Mouse (Mus musculus): ENCODE measurements around the gene Cpsf2.
"Not testable (repeated sequence)": the region's sequence is repeated elsewhere in the genome, so short reads cannot be mapped to it uniquely, and the experiment has no call there.

Cpsf2 gene

GRCm38 (mm10) chr12:101975601-101976571 lies at the start of gene Cpsf2:
Gene Cpsf2, plus strand, starts transcription at chr12:101975988.
- peak; percentile 88 for DNase-seq (ENCODE audit: low spot score)

GRCm38 (mm10) chr12:101928423-101928822 lies 47.4 kb upstream of the Cpsf2 start:
- no peak for DNase-seq (ENCODE audit: low spot score)

GRCm38 (mm10) chr12:101935223-101935622 lies 40.6 kb upstream of the Cpsf2 start:
- no peak for DNase-seq (ENCODE audit: low spot score)

GRCm38 (mm10) chr12:101937572-101937971 lies 38.2 kb upstream of the Cpsf2 start:
- DNase-seq (ENCODE audit: low spot score) = no peak

GRCm38 (mm10) chr12:101947986-101948385 lies 27.8 kb upstream of the Cpsf2 start:
- no peak for DNase-seq (ENCODE audit: low spot score)

- DNase-seq (ENCODE audit: low spot score) = no peak
Measured at GRCm38 (mm10) chr12:101948801-101949200, 27.0 kb upstream of the Cpsf2 start.

GRCm38 (mm10) chr12:101955821-101956220 lies 20.0 kb upstream of the Cpsf2 start:
- DNase-seq (ENCODE audit: low spot score) = not testable (repeated sequence)

GRCm38 (mm10) chr12:101957079-101957941 lies 18.5 kb upstream of the Cpsf2 start:
- peak; percentile 1 for DNase-seq (ENCODE audit: low spot score)

GRCm38 (mm10) chr12:101957942-101958544 lies 17.7 kb upstream of the Cpsf2 start, which contains the start of gene Atxn3:
Gene Atxn3, minus strand, starts transcription at chr12:101958246.
- DNase-seq (ENCODE audit: low spot score) = peak; percentile 94

- no peak for DNase-seq (ENCODE audit: low spot score)
Measured at GRCm38 (mm10) chr12:101958556-101958955, 17.2 kb upstream of the Cpsf2 start.

- DNase-seq (ENCODE audit: low spot score) = not testable (repeated sequence)
Measured at GRCm38 (mm10) chr12:101958960-101959780, 16.6 kb upstream of the Cpsf2 start.

- no peak for DNase-seq (ENCODE audit: low spot score)
Measured at GRCm38 (mm10) chr12:101971311-101971710, 4.5 kb upstream of the Cpsf2 start.

- DNase-seq (ENCODE audit: low spot score) = no peak
Measured at GRCm38 (mm10) chr12:101972230-101972629, 3.6 kb upstream of the Cpsf2 start.

GRCm38 (mm10) chr12:101974571-101974970 lies 1.2 kb upstream of the Cpsf2 start:
- no peak for DNase-seq (ENCODE audit: low spot score)

GRCm38 (mm10) chr12:101975167-101975600 lies 604 bp upstream of the Cpsf2 start:
- DNase-seq (ENCODE audit: low spot score) = no peak

GRCm38 (mm10) chr12:101976651-101977403 lies 1.0 kb downstream of the Cpsf2 start:
- DNase-seq (ENCODE audit: low spot score) = no peak

- DNase-seq (ENCODE audit: low spot score) = no peak
Measured at GRCm38 (mm10) chr12:101977404-101977915, 1.7 kb downstream of the Cpsf2 start.

- DNase-seq (ENCODE audit: low spot score) = no peak
Measured at GRCm38 (mm10) chr12:101978162-101978561, 2.4 kb downstream of the Cpsf2 start.

- DNase-seq (ENCODE audit: low spot score) = no peak
Measured at GRCm38 (mm10) chr12:101978588-101978987, 2.8 kb downstream of the Cpsf2 start.

- DNase-seq (ENCODE audit: low spot score) = no peak
Measured at GRCm38 (mm10) chr12:101979213-101979750, 3.5 kb downstream of the Cpsf2 start.

Data from retina, embryonic 14.5 days (tissue).